Mouse (Mus musculus) CH12F3 (cell line): ENCODE data around the gene Traf7.

Experiments used
- in situ Hi-C: fragments of 300-500 bp; cut with MboI; formaldehyde crosslinking; loops from 2 replicates; pipeline ENCODE4 v1.14.3; 2020; ENCODE audit warnings: low sequenced_read_pairs

Traf7 gene

GRCm38 (mm10) chr17:24479431-24479830, 48.3 kb downstream of the Traf7 start:
- in situ Hi-C loops = no loop called here

- in situ Hi-C loops = no loop called here
These were observed 48.9 kb downstream of the Traf7 start, which contains the start of gene Mlst8 for GRCm38 (mm10) chr17:24478663-24479380. TSS of gene Mlst8 (minus strand) at chr17:24479078.

- in situ Hi-C loops = no loop called here
These were observed 49.6 kb downstream of the Traf7 start for GRCm38 (mm10) chr17:24477985-24478600.

GRCm38 (mm10) chr17:24477053-24477984, 50.4 kb downstream of the Traf7 start:
- in situ Hi-C loops = no loop called here

GRCm38 (mm10) chr17:24476022-24476776, 51.5 kb downstream of the Traf7 start:
- in situ Hi-C loops = no loop called here

GRCm38 (mm10) chr17:24475586-24475985, 52.2 kb downstream of the Traf7 start:
- in situ Hi-C loops = no loop called here

- in situ Hi-C loops = no loop called here
These were observed 53.2 kb downstream of the Traf7 start for GRCm38 (mm10) chr17:24474557-24474956.

GRCm38 (mm10) chr17:24473612-24474275, 54.0 kb downstream of the Traf7 start, which contains the start of gene Bricd5:
TSS of gene Bricd5 (plus strand) at chr17:24473884.
- in situ Hi-C loops = no loop called here

GRCm38 (mm10) chr17:24472512-24472911, 55.2 kb downstream of the Traf7 start:
- in situ Hi-C loops = no loop called here

GRCm38 (mm10) chr17:24470701-24471527, 56.8 kb downstream of the Traf7 start:
- in situ Hi-C loops = no loop called here

- in situ Hi-C loops = no loop called here
These were observed 57.7 kb downstream of the Traf7 start, which contains the start of the genes E4f1 and Pgp for GRCm38 (mm10) chr17:24469910-24470602. TSS of gene E4f1 (minus strand) at chr17:24470313. TSS of gene Pgp (plus strand) at chr17:24470392.

GRCm38 (mm10) chr17:24469336-24469909, 58.3 kb downstream of the Traf7 start:
- in situ Hi-C loops = no loop called here

- in situ Hi-C loops = no loop called here
These were observed 59.0 kb downstream of the Traf7 start for GRCm38 (mm10) chr17:24468636-24469246.

GRCm38 (mm10) chr17:24463374-24464133, 64.2 kb downstream of the Traf7 start:
- in situ Hi-C loops = no loop called here

GRCm38 (mm10) chr17:24462932-24463331, 64.8 kb downstream of the Traf7 start:
- in situ Hi-C loops = no loop called here

- in situ Hi-C loops = no loop called here
These were observed 66.2 kb downstream of the Traf7 start for GRCm38 (mm10) chr17:24461580-24461979.
